Mouse (Mus musculus): ENCODE results near the gene Pfdn5.

GRCm38 (mm10) chr15:102366238-102366637 lies 40.3 kb downstream of the Pfdn5 start:
- TF ChIP-seq POLR2A (IDR thresholded peaks at IDR 0.05; ENCODE audit: low read depth, low read length) (no peak), CTCF (IDR thresholded peaks at IDR 0.05; ENCODE audit: extremely low read depth, insufficient read depth, insufficient read length, insufficient replicate concordance) (no peak)
